Mouse (Mus musculus) adrenal gland, postnatal 36 days (tissue): Measurements from ENCODE around the gene Myo9a. TPM values are rescaled to one million over a fixed set of nuclear protein-coding genes. Genes with fewer than 3 reads are reported as not detected.
"Not testable (repeated sequence)": the region's sequence is repeated elsewhere in the genome, so short reads cannot be mapped to it uniquely, and the experiment has no call there.

Experiments
- DNase-seq, 2 experiments: peaks; one replicate each; pipeline ENCODE4 v3.0.0; 2021; ENCODE audit warnings: mixed read lengths in 1 of 2
- total RNA-seq, 2 experiments: library from RNA; stranded (reverse); gene quantifications; 2 replicates each; pipeline ENCODE4 v1.2.3; 2021

The Myo9a gene
- total RNA-seq, 2 experiments from 2014 or later: 14.6 to 16.2 TPM

DNA sequence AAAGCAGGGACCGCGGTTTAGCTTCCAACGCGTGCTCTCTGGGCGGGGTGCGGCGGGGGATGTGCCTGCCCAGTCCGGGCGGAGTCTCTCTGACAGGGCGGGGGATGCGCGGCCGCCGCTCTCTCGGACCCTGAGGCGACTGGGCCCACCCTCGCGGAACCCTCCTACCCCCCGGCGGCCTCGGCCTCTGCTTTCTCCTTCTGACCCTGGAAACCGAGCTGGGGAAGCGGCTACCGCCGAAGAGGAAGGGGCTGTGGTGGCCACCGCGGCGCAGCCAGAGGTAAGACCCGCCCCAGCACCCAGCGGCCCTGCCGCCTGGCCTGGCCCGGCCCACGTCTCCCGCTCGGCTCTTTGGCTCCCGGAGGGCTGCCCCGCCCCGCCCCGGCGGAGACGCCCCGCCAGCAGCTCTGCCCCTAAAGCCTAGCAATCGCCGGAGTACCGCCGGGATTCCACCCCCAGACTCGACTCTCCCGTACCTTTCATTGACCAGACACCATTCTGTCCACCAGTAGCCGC is 428 bp downstream of the Myo9a start:
- DNase-seq: peak; percentile 95 to 96

GRCm38 (mm10) chr9:59751966-59752365 is 1.3 kb downstream of the Myo9a start:
- DNase-seq: no peak

DNA sequence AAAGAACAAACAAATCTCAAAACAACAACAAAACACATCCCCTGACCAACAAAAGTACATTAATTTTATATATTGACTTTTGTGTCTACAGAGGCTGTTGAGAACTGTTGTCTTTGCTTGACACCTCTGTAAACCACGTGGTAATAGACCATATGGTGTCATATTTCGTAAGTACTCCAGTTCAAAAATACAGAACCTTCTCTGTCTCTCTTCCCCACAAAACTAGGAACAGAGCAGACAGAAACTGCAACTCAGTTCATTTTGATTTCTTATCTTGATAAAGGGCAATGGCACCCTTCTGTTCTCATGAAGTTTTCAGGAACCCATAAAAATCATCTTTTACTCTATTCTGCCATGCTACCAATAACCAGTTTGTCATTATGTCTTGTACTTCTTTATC is 4.5 kb downstream of the Myo9a start:
- no peak for DNase-seq

- not testable (repeated sequence) for DNase-seq
Observed at GRCm38 (mm10) chr9:59757016-59757415, 6.3 kb downstream of the Myo9a start.

DNA sequence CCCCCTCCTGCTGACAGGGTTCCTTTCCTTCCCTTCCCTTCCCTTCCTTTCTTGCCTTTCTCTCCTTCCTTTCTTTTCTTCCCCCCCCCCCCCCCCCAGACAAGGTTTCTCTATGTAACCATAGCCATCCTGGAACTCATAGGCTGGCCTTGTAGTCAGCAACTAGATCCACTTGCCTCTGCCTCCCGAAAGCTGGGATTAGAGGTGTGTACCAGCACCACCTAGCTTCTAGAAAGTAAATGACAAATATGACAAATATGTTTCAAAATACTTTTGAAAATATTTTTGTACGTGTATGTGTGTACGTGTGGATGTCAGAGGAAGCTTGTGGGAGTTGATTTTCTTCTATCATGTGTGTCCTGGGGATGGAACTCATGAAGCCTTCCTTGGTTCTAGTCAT is 9.8 kb downstream of the Myo9a start:
- no peak for DNase-seq

GRCm38 (mm10) chr9:59766966-59767461 is 16.3 kb downstream of the Myo9a start:
- DNase-seq: not testable (repeated sequence)

DNA sequence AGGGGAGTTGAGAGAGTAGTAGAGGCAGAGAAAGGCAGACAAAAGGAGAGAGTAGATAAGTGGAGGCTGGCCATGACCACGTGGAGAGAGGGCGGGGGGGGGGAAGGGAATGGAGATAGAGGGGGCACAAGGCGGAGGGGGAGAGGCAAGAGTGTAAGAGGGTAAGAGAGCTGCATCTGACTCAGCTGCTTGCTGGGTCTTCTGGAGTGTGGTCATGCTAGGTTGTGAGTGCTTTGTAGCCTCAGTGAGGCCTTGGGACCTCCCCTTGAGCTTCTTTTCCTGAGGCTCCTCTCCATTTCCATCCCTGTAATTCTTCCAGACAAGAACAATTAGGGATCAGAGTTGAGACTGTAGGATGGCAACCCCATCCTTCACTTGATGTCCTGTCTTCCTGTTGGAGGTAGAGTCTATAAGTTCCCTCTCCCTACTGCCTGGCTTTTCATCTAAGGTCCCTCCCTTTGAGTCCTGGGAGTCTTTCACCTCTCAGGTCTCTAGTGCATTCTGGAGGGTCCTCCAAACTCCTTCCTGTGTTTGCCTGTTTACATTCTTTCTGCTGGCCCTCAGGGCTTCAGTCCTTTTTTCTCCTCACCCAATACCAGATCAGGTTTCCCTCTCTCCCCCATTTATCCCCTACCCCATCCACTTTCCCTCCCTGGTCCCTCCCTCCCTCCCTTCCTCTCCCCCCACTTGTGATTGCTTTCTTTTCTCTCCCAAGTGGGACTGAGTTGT is 55.5 kb downstream of the Myo9a start:
- not testable (repeated sequence) for DNase-seq

- no peak for DNase-seq
Observed at GRCm38 (mm10) chr9:59884551-59884950, 133.9 kb downstream of the Myo9a start.

- DNase-seq: no peak
Observed at GRCm38 (mm10) chr9:59903382-59903781, 152.7 kb downstream of the Myo9a start.

DNA sequence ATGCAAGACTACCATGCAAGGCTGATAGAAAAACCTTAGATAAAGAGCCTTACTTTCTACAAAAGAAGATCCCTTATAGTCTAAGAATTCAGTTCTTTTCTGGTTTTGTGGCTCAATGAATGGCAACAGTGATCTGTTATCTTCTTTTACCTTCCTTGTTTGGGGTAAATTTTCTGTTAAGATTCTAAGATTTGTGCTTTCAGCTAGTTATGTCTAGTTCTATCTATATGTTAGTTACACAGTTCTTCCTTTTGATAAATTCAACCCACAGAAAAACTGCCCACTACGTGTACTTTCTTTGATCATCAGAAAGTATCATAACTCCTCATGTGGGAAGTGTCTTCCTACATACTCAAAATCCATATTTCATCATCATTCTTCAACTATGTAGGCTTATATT is 164.1 kb downstream of the Myo9a start:
- DNase-seq: no peak

DNA sequence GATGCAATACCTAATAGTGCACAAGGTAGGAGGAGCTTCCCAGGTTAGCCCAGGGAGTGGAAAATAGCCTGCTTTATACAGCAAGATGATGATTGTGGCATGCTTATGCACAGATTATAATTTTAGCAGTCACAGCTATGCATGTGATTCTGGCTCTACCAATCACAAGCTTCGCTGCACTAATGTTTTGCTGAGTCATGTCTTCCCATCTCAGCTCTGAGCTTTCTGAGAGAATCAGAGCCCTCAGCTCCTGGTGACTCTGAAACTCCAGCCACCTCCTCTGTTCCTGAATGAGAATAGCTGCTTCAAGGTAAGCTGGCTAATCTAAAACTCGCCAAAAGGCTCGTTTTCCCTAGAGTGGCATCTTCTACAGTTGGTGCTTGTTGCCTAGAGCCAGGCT is 179.6 kb downstream of the Myo9a start:
- no peak for DNase-seq

DNA sequence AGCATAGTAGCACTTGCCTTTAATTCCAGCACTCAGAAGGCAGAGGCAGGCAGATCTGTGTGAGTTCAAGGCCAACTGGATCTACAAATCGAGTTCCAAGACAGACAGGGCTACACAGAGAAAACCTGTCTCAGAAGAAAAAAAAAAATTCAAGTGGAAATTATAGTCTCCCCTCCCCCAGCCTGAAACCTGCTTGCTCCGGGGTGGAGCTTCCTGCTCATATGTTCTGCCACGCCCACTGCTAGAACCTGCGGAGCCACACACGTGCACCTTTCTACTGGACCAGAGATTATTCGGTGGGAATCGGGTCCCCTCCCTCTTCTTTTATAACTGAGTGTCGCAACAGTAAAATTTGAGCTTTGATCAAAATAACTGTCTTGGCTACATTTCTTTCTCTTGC is 185.2 kb downstream of the Myo9a start:
- not testable (repeated sequence) for DNase-seq

DNA sequence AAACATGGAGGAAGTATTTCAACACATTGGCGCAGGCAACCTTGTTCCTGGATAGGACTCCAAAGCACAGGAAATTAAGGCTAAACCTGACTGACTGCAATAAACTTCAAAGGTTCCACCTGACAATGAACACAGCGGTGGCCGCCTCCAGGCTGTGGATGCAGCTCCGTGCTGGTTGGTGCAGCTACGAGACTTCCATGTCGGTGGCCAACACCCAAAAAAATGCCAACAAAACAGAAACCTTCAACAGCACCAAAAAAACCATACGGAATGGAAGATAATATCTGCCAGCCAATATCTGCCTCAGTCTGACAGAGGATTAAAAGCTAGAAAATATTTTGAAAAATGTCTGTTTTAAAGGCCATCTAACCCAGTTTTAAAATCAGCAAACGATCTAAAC is 187.8 kb downstream of the Myo9a start:
- DNase-seq: no peak

- no peak for DNase-seq
Observed at GRCm38 (mm10) chr9:59939691-59940090, 189.0 kb downstream of the Myo9a start.

DNA sequence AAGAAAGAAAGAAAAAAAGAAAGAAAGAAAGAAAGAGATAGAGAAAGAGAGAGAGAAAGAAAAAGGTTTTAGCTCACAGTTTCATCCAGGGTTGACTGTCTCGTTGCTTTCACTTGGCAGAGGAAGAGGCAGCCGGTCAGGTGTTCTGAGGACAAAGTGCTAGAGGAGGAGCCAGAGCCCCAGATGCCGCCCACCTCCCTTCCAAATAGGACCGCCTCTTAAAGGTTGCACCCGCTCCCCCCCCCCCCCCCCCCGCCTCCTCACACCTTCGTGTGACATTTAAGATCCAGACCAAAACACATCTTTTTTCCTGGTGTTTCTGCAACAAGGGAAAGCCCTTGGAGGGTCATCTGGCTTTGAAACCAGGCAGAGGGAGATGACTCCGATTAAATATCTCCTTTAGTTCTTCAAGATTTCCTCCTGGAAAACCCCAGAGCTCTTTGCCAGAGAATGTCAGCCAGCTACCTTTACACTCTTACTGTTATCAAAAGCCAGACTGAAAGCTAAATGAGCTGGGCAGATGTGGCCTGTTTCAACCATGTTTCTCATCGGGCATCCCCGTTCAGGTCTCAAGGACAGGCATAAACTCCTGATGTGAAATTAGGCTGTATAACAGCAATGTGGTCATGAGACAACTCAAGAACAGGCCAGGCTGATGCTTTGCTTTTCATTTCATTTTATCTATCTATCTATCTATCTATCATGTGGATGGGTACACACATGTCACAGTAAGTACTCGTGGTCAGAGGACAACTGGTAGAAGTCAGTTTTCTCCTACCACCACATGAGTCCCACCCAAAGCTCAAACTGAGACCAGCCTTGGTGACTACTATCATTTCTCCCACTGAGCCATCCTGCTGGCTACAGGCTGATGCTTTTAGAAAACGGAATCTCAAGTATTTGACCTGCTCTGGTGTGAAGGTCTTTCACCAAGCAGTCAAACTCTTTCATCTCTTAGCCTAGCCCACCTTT is 190.5 kb downstream of the Myo9a start:
- DNase-seq: no peak

GRCm38 (mm10) chr9:59941885-59942350 is 191.2 kb downstream of the Myo9a start:
- no peak for DNase-seq

GRCm38 (mm10) chr9:59942501-59943085 is 191.9 kb downstream of the Myo9a start:
- no peak for DNase-seq

GRCm38 (mm10) chr9:59943826-59944225 is 193.1 kb downstream of the Myo9a start:
- DNase-seq: no peak

DNA sequence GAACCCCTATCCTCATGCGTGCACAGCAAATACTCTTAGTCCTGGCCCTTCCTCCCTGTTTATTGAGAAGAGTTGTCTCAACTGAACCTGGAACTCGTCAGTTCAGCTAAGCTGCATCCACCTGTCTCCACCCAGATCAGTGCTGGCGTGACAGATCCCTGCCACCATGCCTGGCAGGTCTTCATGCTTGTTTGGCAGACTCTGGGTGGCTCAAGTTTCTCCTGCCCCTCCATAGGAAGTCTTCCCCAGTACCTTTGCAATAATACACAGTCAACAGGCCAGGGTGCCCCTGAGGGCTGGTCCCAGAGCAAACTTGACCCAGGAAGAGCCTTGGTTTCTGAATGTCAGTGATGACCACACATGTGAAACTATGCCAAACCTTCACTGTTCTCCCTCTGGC is 194.5 kb downstream of the Myo9a start:
- DNase-seq: no peak

DNA sequence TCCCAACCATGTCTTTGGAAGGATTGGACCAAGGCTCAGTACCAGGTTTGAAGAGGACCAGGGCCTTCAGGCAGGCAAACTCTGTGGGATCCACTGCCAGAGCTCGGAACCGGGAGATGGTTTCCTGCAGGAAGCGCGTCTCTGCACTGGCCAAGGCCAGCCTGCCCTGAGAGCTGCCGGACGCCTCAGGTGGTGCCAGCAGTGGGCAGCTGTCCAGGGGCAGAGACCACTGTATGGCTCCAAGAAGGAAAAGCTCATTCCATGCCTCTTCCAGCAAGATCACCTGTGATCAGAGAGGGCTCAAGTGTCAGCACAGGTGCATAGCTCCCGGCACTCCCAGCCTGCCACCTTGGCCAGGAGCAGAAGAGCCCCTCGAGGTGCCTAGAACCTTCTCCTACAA is 196.6 kb downstream of the Myo9a start:
- DNase-seq: peak; percentile 33 to 52

DNA sequence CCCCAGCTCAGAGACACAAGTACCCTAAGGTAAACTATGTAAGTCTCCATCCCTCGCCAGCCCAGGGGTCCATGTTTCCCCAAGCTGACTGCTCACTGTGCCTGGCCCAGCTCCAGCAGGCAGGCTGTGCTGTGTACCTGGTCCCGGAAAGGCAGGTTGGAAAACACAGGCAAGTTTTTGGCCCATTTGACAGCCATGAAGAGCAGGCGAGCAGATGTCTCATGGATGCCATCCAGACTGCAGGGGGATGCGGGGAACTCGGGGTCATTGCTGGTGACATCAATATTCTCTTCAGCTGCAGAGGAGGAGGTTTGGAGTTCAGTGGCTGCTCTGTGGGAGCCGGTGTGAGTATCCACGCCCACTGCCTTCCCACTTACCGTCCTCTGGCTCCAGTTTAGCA is 197.5 kb downstream of the Myo9a start:
- DNase-seq: no peak

DNA sequence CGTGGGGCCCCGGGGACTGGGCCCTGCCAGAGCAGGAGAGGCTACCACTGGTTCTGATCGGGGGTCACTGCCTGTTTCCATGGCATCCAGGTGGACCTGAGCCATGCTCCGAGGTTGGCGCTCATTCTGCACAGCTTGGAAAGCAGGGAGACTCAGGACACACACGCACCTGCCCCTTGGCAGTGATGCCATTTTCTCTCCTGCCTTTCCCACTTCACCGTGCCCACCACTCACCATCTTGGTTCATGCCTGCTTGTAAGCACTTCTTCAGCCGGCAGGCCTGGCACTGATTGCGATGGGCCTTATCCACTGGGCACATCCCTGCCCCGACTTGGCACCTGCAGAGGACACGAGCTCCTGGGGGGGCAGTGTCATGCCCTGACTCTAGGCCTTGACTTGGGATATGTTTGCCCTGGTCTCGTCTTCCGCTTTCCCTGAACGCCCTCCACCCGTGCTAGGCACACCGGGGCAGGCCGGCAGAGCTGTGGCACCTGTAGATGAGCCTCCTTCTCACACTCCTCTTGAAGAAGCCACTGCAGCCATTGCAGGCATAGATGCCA is 198.1 kb downstream of the Myo9a start:
- no peak for DNase-seq
